Mouse (Mus musculus): ENCODE measurements at regions not wholly inside any gene's neighbourhood (a gene's known extent, or its start where the extent isn't known, plus 50 kb on each side); places are given as distances from the start of the nearest gene placed in this dataset.

- no peak for TF ChIP-seq POLR2A (IDR thresholded peaks at IDR 0.05; ENCODE audit: control insufficient read depth, extremely low read depth, insufficient read depth, low read length, poor library complexity)
- no peak for TF ChIP-seq CTCF (IDR thresholded peaks at IDR 0.05; ENCODE audit: borderline replicate concordance, control insufficient read depth, extremely low read depth, insufficient read depth, low read length, poor library complexity)
These were observed 50.1 kb upstream of the Cops8 start for GRCm38 (mm10) chr1:90552644-90553043.
